25 mouse cellular contexts compared by ENCODE assay signal in genomic region chr11:100854268-100854667, GRCm38 (mm10). TPM values are rescaled to one million over a fixed set of nuclear protein-coding genes. Genes with fewer than 3 reads are reported as not detected.
DNase-seq lines count a peak whose midpoint lies in the region; ATAC-seq and TF ChIP-seq lines count a peak whose summit lies in the region.
"Had no signal": no experiment of that assay in that cellular context is flagged by ENCODE, and none has a peak within 500 bp of the region (broad histone marks: within the 10 kb centered on the region; RNA-seq: fewer than 3 reads in every experiment).

No protein-coding gene starts in this region.

- TF ChIP-seq CTCF in heart, adult 2 months (IDR thresholded peaks at IDR 0.05), result no peak
- TF ChIP-seq CTCF in kidney, adult 2 months (conservative IDR thresholded peaks at IDR 0.05; ENCODE audit: insufficient read depth, insufficient read length, low read depth, low read length), result no peak

- no peak for DNase-seq in heart, embryonic 10.5 days (ENCODE audit: low spot score)
- DNase-seq in heart, adult 2 months, result no peak
- DNase-seq in kidney, adult 2 months, result peak; percentile 87
- peak; percentile 74 for DNase-seq in kidney, postnatal 14 days
- peak; percentile 45 for DNase-seq in testis, postnatal 14 days (ENCODE audit: low spot score)
- DNase-seq: adrenal gland, postnatal 10 days; cerebellum, adult 8-10 months; cerebellum, postnatal 36 days; gastrocnemius, adult 2 months; gastrocnemius, postnatal 36 days; right cerebral cortex, postnatal 25 days; spleen, adult 18-20 months; thymus, postnatal 25 days had no signal

- H3K9me3 ChIP-seq in heart, embryonic 10.5 days, result no peaks in the 10 kb centered on the region
- H3K9me3 ChIP-seq in kidney, embryonic 15.5 days (replicated peaks), result no peaks in the 10 kb centered on the region
- no peaks in the 10 kb centered on the region for H3K9me3 ChIP-seq in midbrain, embryonic 15.5 days
- H3K9me3 ChIP-seq: limb, embryonic 13.5 days; lung, embryonic 15.5 days; midbrain, embryonic 10.5 days had no signal

- H3K27me3 ChIP-seq in heart, embryonic 10.5 days (ENCODE audit: insufficient read depth, poor library complexity, severe bottlenecking), result peaks cover 77% of the 10 kb centered on the region
- H3K27me3 ChIP-seq in heart, adult 2 months (ENCODE audit: control insufficient read depth, insufficient read depth, low read length), result no peaks in the 10 kb centered on the region
- H3K27me3 ChIP-seq in kidney, adult 2 months (replicated peaks; ENCODE audit: control insufficient read depth, insufficient read depth, low read length), result no peaks in the 10 kb centered on the region
- peaks cover 28% of the 10 kb centered on the region for H3K27me3 ChIP-seq in kidney, embryonic 15.5 days
- H3K27me3 ChIP-seq in midbrain, embryonic 15.5 days (replicated peaks), result peaks cover 13% of the 10 kb centered on the region; the same call in 1 of the 2 replicates
- H3K27me3 ChIP-seq: Patski had no signal

- no peak for ATAC-seq in kidney, embryonic 15.5 days (replicated peaks; ENCODE audit: low FRiP score)
- no peak for ATAC-seq in midbrain, embryonic 15.5 days (replicated peaks)
- ATAC-seq: forebrain, embryonic 14.5 days; midbrain, embryonic 16.5 days; Patski had no signal

- H3K79me2 ChIP-seq in heart, adult 2 months (replicated peaks; ENCODE audit: control insufficient read depth, insufficient read depth, low read length), result no peaks in the 10 kb centered on the region

- no peak overlapping the region for H3K9ac ChIP-seq in heart, adult 2 months (ENCODE audit: low read depth, low read length)
- H3K9ac ChIP-seq in kidney, embryonic 15.5 days, result no peak overlapping the region
- H3K9ac ChIP-seq in midbrain, embryonic 15.5 days, result no peak overlapping the region
- H3K9ac ChIP-seq: hindbrain, embryonic 14.5 days; limb, embryonic 13.5 days; lung, embryonic 15.5 days had no signal

- intact Hi-C loops in heart, adult 2 months (cut with DNase I), result no loop called here

- no peak for TF ChIP-seq POLR2A in heart, adult 2 months (IDR thresholded peaks at IDR 0.05; ENCODE audit: insufficient read depth, low read depth, low read length)
- TF ChIP-seq POLR2A in kidney, adult 2 months (IDR thresholded peaks at IDR 0.05; ENCODE audit: low read depth, low read length), result no peak

- H3K4me2 ChIP-seq in kidney, embryonic 15.5 days, result no peak overlapping the region
- H3K4me2 ChIP-seq in midbrain, embryonic 15.5 days, result no peak overlapping the region
- H3K4me2 ChIP-seq: hindbrain, embryonic 14.5 days; limb, embryonic 13.5 days; liver, embryonic 11.5 days; lung, embryonic 15.5 days had no signal

- WGBS in heart, embryonic 10.5 days, result 48% methylated on average over 4 of the region's 4 CpGs
- WGBS in heart, adult 2 months, result 37% methylated on average over 4 of the region's 4 CpGs
- WGBS in kidney, adult 2 months, result 21% methylated on average over 4 of the region's 4 CpGs
- WGBS in kidney, embryonic 15.5 days, result 55% methylated on average over 4 of the region's 4 CpGs
- 59% methylated on average over 4 of the region's 4 CpGs for WGBS in midbrain, embryonic 15.5 days

- H3K4me1 ChIP-seq in heart, embryonic 10.5 days, result peaks cover 25% of the 10 kb centered on the region
- H3K4me1 ChIP-seq in heart, adult 2 months (ENCODE audit: control insufficient read depth, insufficient read depth, low read length), result peaks cover 5% of the 10 kb centered on the region
- H3K4me1 ChIP-seq in kidney, adult 2 months (ENCODE audit: control insufficient read depth, insufficient read depth, low read length), result peaks cover 29% of the 10 kb centered on the region
- H3K4me1 ChIP-seq in kidney, embryonic 15.5 days, result peaks cover 21% of the 10 kb centered on the region
- peaks cover 13% of the 10 kb centered on the region for H3K4me1 ChIP-seq in midbrain, embryonic 15.5 days

- H3K27ac ChIP-seq in heart, embryonic 10.5 days, result 0 out of 2 replicates have a peak overlapping the region, but pooled peaks have one; percentile 10
- H3K27ac ChIP-seq in heart, adult 2 months, result no peak overlapping the region
- no peak overlapping the region for H3K27ac ChIP-seq in kidney, adult 2 months (ENCODE audit: insufficient read depth, low read depth, low read length)
- no peak overlapping the region for H3K27ac ChIP-seq in kidney, embryonic 15.5 days
- H3K27ac ChIP-seq in midbrain, embryonic 15.5 days, result no peak overlapping the region
- H3K27ac ChIP-seq: gastrocnemius, adult 2 months; hindbrain, embryonic 14.5 days; kidney, postnatal 0 days; layer of hippocampus, adult 2 months; limb, embryonic 13.5 days; lung, embryonic 15.5 days; midbrain, embryonic 10.5 days had no signal

- H3K4me3 ChIP-seq in heart, embryonic 10.5 days, result no peak overlapping the region
- H3K4me3 ChIP-seq in heart, adult 2 months, result no peak overlapping the region
- H3K4me3 ChIP-seq in kidney, adult 2 months (ENCODE audit: insufficient read depth, low read depth, low read length), result no peak overlapping the region
- H3K4me3 ChIP-seq in kidney, embryonic 15.5 days (replicated peaks), result no peak overlapping the region
- no peak overlapping the region for H3K4me3 ChIP-seq in midbrain, embryonic 15.5 days
- H3K4me3 ChIP-seq: gastrocnemius, adult 2 months; layer of hippocampus, adult 2 months; limb, embryonic 13.5 days; lung, embryonic 15.5 days; midbrain, embryonic 10.5 days had no signal

- H3K36me3 ChIP-seq in heart, embryonic 10.5 days, result no peaks in the 10 kb centered on the region
- no peaks in the 10 kb centered on the region for H3K36me3 ChIP-seq in heart, adult 2 months (ENCODE audit: control insufficient read depth, insufficient read depth, low read length)
- no peaks in the 10 kb centered on the region for H3K36me3 ChIP-seq in kidney, adult 2 months (ENCODE audit: control insufficient read depth, insufficient read depth, low read length)
- no peaks in the 10 kb centered on the region for H3K36me3 ChIP-seq in kidney, embryonic 15.5 days
- no peaks in the 10 kb centered on the region for H3K36me3 ChIP-seq in midbrain, embryonic 15.5 days (replicated peaks)
- H3K36me3 ChIP-seq: limb, embryonic 13.5 days; lung, embryonic 15.5 days; midbrain, embryonic 10.5 days had no signal

- no peak for TF ChIP-seq EP300 in heart, adult 2 months (IDR thresholded peaks at IDR 0.05; ENCODE audit: insufficient read depth, low read depth, low read length)

RNA-seq across cellular contexts. Expression of gene Stat5b, which starts 3.7 kb away (rescaled TPM):
- 25.7 and 30.1 TPM in 2 replicates for polyA plus RNA-seq in heart, embryonic 10.5 days (2016; fragmentation: Nextera tagmentation; extraction: Ambion mirVana)
- 10 to 100 TPM; 58.6 to 65.2 TPM for total RNA-seq in heart, adult 2 months (2021)
- polyA plus RNA-seq in heart, adult 2 months (2012; rRNA removed), result 35.4 and 50.7 TPM in 2 replicates
- polyA plus RNA-seq in kidney, adult 2 months (2012; rRNA removed), result 23.2 and 24.0 TPM in 2 replicates
- polyA plus RNA-seq in kidney, embryonic 15.5 days (2015; fragmentation: Nextera tagmentation; extraction: Ambion mirVana), result 19.6 and 19.9 TPM in 2 replicates
- polyA plus RNA-seq in midbrain, embryonic 15.5 days (2015; fragmentation: Nextera tagmentation; extraction: Ambion mirVana), result 20.4 and 20.5 TPM in 2 replicates

RNA-seq across cellular contexts. Expression of gene Stat5a, which starts 4.9 kb away (rescaled TPM):
- 6.2 and 6.6 TPM in 2 replicates for polyA plus RNA-seq in heart, embryonic 10.5 days (2016; fragmentation: Nextera tagmentation; extraction: Ambion mirVana)
- 10 to 100 TPM; 20.3 to 22.3 TPM for total RNA-seq in heart, adult 2 months (2021)
- polyA plus RNA-seq in heart, adult 2 months (2012; rRNA removed), result 24.3 and 26.6 TPM in 2 replicates
- 15.8 and 16.6 TPM in 2 replicates for polyA plus RNA-seq in kidney, adult 2 months (2012; rRNA removed)
- 3.1 and 3.7 TPM in 2 replicates for polyA plus RNA-seq in kidney, embryonic 15.5 days (2015; fragmentation: Nextera tagmentation; extraction: Ambion mirVana)
- 1.7 and 2.3 TPM in 2 replicates for polyA plus RNA-seq in midbrain, embryonic 15.5 days (2015; fragmentation: Nextera tagmentation; extraction: Ambion mirVana)

Comparison
In these comparisons a context has a peak if more than half of its experiments do, and no peak if none do; other contexts are left out.
1. DNase-seq: peak in kidney, adult 2 months (single experiment), kidney, postnatal 14 days (single experiment) and testis, postnatal 14 days (single experiment); none in heart, embryonic 10.5 days (single experiment) and heart, adult 2 months (0 of 2).